Mouse (Mus musculus): ENCODE results near the gene Sos2.

- TF ChIP-seq MYOD1 (IDR thresholded peaks at IDR 0.05; ENCODE audit: control insufficient read depth in 1 of 3, insufficient read length in 2 of 3, low read depth in 2 of 3): no peak
- no peak for TF ChIP-seq POLR2AphosphoS2 (IDR thresholded peaks at IDR 0.05; ENCODE audit: insufficient read length, low read depth)
- no peak for TF ChIP-seq TCF12 (IDR thresholded peaks at IDR 0.05; ENCODE audit: insufficient read depth, poor library complexity, severe bottlenecking)
- TF ChIP-seq CEBPB (IDR thresholded peaks at IDR 0.05; ENCODE audit: insufficient read depth, poor library complexity, severe bottlenecking): no peak
Observed at GRCm38 (mm10) chr12:69730306-69730705, 48.7 kb upstream of the Sos2 start.
